Comparison of ENCODE assay signal across 28 mouse cellular contexts in genomic region chr11:37830975-37831374, GRCm38 (mm10).
"Had no signal": no experiment of that assay in that cellular context is flagged by ENCODE, and none has a peak within 500 bp of the region (broad histone marks: within the 10 kb centered on the region; RNA-seq: fewer than 3 reads in every experiment).

No protein-coding gene starts in this region.

- DNase-seq: cerebellum, adult 2 months; cerebellum, adult 8-10 months; cerebellum, adult 9-10 months; cerebellum, adult 9-11 months; cerebellum, postnatal 10 days; cerebellum, postnatal 14 days; cerebellum, postnatal 25 days; cerebellum, postnatal 36 days; embryo, embryonic 11 days; forebrain, postnatal 0 days; gastrocnemius, adult 2 months; gastrocnemius, postnatal 10 days; gastrocnemius, postnatal 14 days; gastrocnemius, postnatal 25 days; gastrocnemius, postnatal 36 days; heart, adult 11 months; heart, adult 18-20 months had no signal

- H3K27ac ChIP-seq: embryonic facial prominence, embryonic 10.5 days; embryonic facial prominence, embryonic 12.5 days; embryonic facial prominence, embryonic 13.5 days; embryonic facial prominence, embryonic 15.5 days; forebrain, embryonic 10.5 days; forebrain, embryonic 12.5 days; forebrain, embryonic 13.5 days; forebrain, embryonic 15.5 days; gastrocnemius, adult 2 months had no signal

- H3K4me1 ChIP-seq: embryonic facial prominence, embryonic 10.5 days; embryonic facial prominence, embryonic 12.5 days; embryonic facial prominence, embryonic 13.5 days; embryonic facial prominence, embryonic 15.5 days; forebrain, embryonic 10.5 days; forebrain, embryonic 12.5 days; forebrain, embryonic 13.5 days; forebrain, embryonic 15.5 days had no signal

- H3K9me3 ChIP-seq: embryonic facial prominence, embryonic 10.5 days; embryonic facial prominence, embryonic 12.5 days; embryonic facial prominence, embryonic 13.5 days; embryonic facial prominence, embryonic 15.5 days; forebrain, embryonic 10.5 days; forebrain, embryonic 12.5 days; forebrain, embryonic 13.5 days; forebrain, embryonic 15.5 days had no signal

- ATAC-seq: forebrain, embryonic 13.5 days; forebrain, embryonic 14.5 days; forebrain, embryonic 15.5 days; forebrain, embryonic 16.5 days; forebrain, postnatal 0 days had no signal

- H3K36me3 ChIP-seq: embryonic facial prominence, embryonic 10.5 days; embryonic facial prominence, embryonic 12.5 days; embryonic facial prominence, embryonic 13.5 days; embryonic facial prominence, embryonic 15.5 days; forebrain, embryonic 10.5 days; forebrain, embryonic 12.5 days; forebrain, embryonic 15.5 days had no signal

- H3K27me3 ChIP-seq: embryonic facial prominence, embryonic 12.5 days; embryonic facial prominence, embryonic 13.5 days; embryonic facial prominence, embryonic 15.5 days; forebrain, embryonic 12.5 days; forebrain, embryonic 15.5 days had no signal

- H3K4me3 ChIP-seq: embryonic facial prominence, embryonic 10.5 days; embryonic facial prominence, embryonic 12.5 days; embryonic facial prominence, embryonic 13.5 days; embryonic facial prominence, embryonic 15.5 days; erythroblast, embryonic 14.5 days; forebrain, embryonic 10.5 days; forebrain, embryonic 12.5 days; forebrain, embryonic 13.5 days; forebrain, embryonic 15.5 days; gastrocnemius, adult 2 months had no signal

- H3K4me2 ChIP-seq: embryonic facial prominence, embryonic 12.5 days; embryonic facial prominence, embryonic 13.5 days; embryonic facial prominence, embryonic 15.5 days; forebrain, embryonic 12.5 days; forebrain, embryonic 13.5 days; forebrain, embryonic 15.5 days had no signal

- H3K9ac ChIP-seq: embryonic facial prominence, embryonic 12.5 days; embryonic facial prominence, embryonic 13.5 days; embryonic facial prominence, embryonic 15.5 days; forebrain, embryonic 12.5 days; forebrain, embryonic 13.5 days; forebrain, embryonic 15.5 days; forebrain, postnatal 0 days had no signal
